Mouse (Mus musculus): ENCODE data around the gene Me3. TPM values are rescaled to one million over a fixed set of nuclear protein-coding genes. Genes with fewer than 3 reads are reported as not detected.

Gene Me3
- polyA plus RNA-seq, 1 experiment from 2014 or later, result 2.2 TPM

- H3K4me2 ChIP-seq (replicated peaks; ENCODE audit: low read depth, low read length), result no peak overlapping the region
- H3K36me3 ChIP-seq (ENCODE audit: control insufficient read depth, insufficient read depth, low read length), result no peaks in the 10 kb centered on the region
- no peak overlapping the region for H3K27ac ChIP-seq (ENCODE audit: low read length)
- no peak overlapping the region for H3K4me3 ChIP-seq (ENCODE audit: low read depth, low read length)
- H3K9ac ChIP-seq (replicated peaks; ENCODE audit: low read depth, low read length), result no peak overlapping the region
- 82% methylated on average over 5 of the region's 5 CpGs for WGBS
- H3K4me1 ChIP-seq (ENCODE audit: control insufficient read depth, insufficient read depth, low read length), result no peaks in the 10 kb centered on the region
- ATAC-seq (ENCODE audit: insufficient number of reproducible peaks, insufficient read depth, low FRiP score, low read depth), result no peak
- H3K9me3 ChIP-seq (ENCODE audit: control insufficient read depth, low read depth, low read length), result no peaks in the 10 kb centered on the region
- no peaks in the 10 kb centered on the region for H3K27me3 ChIP-seq (ENCODE audit: control insufficient read depth, insufficient read depth, low read length)
Observed at GRCm38 (mm10) chr7:89891412-89891811, 259.2 kb downstream of the Me3 start.

GRCm38 (mm10) chr7:89891856-89892255, 259.7 kb downstream of the Me3 start:
- no peak for ATAC-seq (ENCODE audit: insufficient number of reproducible peaks, insufficient read depth, low FRiP score, low read depth)
- H3K36me3 ChIP-seq (ENCODE audit: control insufficient read depth, insufficient read depth, low read length), result no peaks in the 10 kb centered on the region
- no peak overlapping the region for H3K9ac ChIP-seq (replicated peaks; ENCODE audit: low read depth, low read length)
- H3K4me1 ChIP-seq (ENCODE audit: control insufficient read depth, insufficient read depth, low read length), result no peaks in the 10 kb centered on the region
- WGBS, result 38% methylated on average over 4 of the region's 4 CpGs
- no peaks in the 10 kb centered on the region for H3K9me3 ChIP-seq (ENCODE audit: control insufficient read depth, low read depth, low read length)
- no peak overlapping the region for H3K27ac ChIP-seq (ENCODE audit: low read length)
- no peaks in the 10 kb centered on the region for H3K27me3 ChIP-seq (ENCODE audit: control insufficient read depth, insufficient read depth, low read length)
- H3K4me3 ChIP-seq (ENCODE audit: low read depth, low read length), result no peak overlapping the region
- H3K4me2 ChIP-seq (replicated peaks; ENCODE audit: low read depth, low read length), result no peak overlapping the region

- 50% methylated on average over 8 of the region's 8 CpGs for WGBS
- Histone ChIP-seq H3K4me1 (ENCODE audit: control insufficient read depth, insufficient read depth, low read length) (0 out of 2 replicates have a peak, but pooled peaks cover 8% of the 10 kb centered on the region), H3K4me3 (ENCODE audit: low read depth, low read length) (no peak overlapping the region), H3K9ac (replicated peaks; ENCODE audit: low read depth, low read length) (no peak overlapping the region), H3K27ac (ENCODE audit: low read length) (no peak overlapping the region), H3K36me3 (ENCODE audit: control insufficient read depth, insufficient read depth, low read length) (no peaks in the 10 kb centered on the region), H3K9me3 (ENCODE audit: control insufficient read depth, low read depth, low read length) (no peaks in the 10 kb centered on the region), H3K4me2 (replicated peaks; ENCODE audit: low read depth, low read length) (peak overlapping the region; percentile 35), H3K27me3 (ENCODE audit: control insufficient read depth, insufficient read depth, low read length) (no peaks in the 10 kb centered on the region)
- ATAC-seq (ENCODE audit: insufficient number of reproducible peaks, insufficient read depth, low FRiP score, low read depth), result no peak
Observed at GRCm38 (mm10) chr7:89903007-89903406, 270.8 kb downstream of the Me3 start.

- 28% methylated on average over 22 of the region's 22 CpGs for WGBS
- Histone ChIP-seq H3K4me3 (ENCODE audit: low read depth, low read length) (no peak within 1 kb of the TSS), H3K9me3 (ENCODE audit: control insufficient read depth, low read depth, low read length) (no peaks in the 10 kb centered on the region), H3K4me1 (ENCODE audit: control insufficient read depth, insufficient read depth, low read length) (0 out of 2 replicates have a peak, but pooled peaks cover 8% of the 10 kb centered on the region), H3K27me3 (ENCODE audit: control insufficient read depth, insufficient read depth, low read length) (no peaks in the 10 kb centered on the region), H3K36me3 (ENCODE audit: control insufficient read depth, insufficient read depth, low read length) (no peaks in the 10 kb centered on the region), H3K9ac (replicated peaks; ENCODE audit: low read depth, low read length) (no peak within 1 kb of the TSS), H3K27ac (ENCODE audit: low read length) (no peak within 1 kb of the TSS), H3K4me2 (replicated peaks; ENCODE audit: low read depth, low read length) (peak within 1 kb of the TSS; percentile 35)
- ATAC-seq (ENCODE audit: insufficient number of reproducible peaks, insufficient read depth, low FRiP score, low read depth), result peak; percentile 61; the same call in 1 of the 2 replicates
Observed at GRCm38 (mm10) chr7:89903442-89904343, 271.5 kb downstream of the Me3 start, which contains the start of gene Ccdc81. Ccdc81 (minus strand) TSS chr7:89903629.

Other genes starting within 250 kb of the Me3 start
- 33.5 and 35.7 TPM in 2 replicates for gene Tmem135, start 228.2 kb upstream of the Me3 start, polyA plus RNA-seq (2014; fragmentation: Nextera tagmentation; extraction: Ambion mirVana)
- gene Fzd4, start 228.0 kb upstream of the Me3 start, polyA plus RNA-seq (2014; fragmentation: Nextera tagmentation; extraction: Ambion mirVana), result 24.2 and 24.8 TPM in 2 replicates
- gene Prss23, start 105.2 kb upstream of the Me3 start, polyA plus RNA-seq (2014; fragmentation: Nextera tagmentation; extraction: Ambion mirVana), result 75.5 and 75.7 TPM in 2 replicates